Mouse (Mus musculus) neutrophil, adult 59 days (primary cell): ENCODE measurements around the gene Rabac1. TPM values are rescaled to one million over a fixed set of nuclear protein-coding genes. Genes with fewer than 3 reads are reported as not detected.

Experiments used
- total RNA-seq, 2 experiments: library from RNA; stranded (reverse); gene quantifications; 1 replicate in 1 of 2; 2 replicates in 1 of 2; pipeline ENCODE4 v1.2.4; 2023

The Rabac1 gene
- total RNA-seq = 100 to 1,000 TPM; 126 to 160 TPM

DNA sequence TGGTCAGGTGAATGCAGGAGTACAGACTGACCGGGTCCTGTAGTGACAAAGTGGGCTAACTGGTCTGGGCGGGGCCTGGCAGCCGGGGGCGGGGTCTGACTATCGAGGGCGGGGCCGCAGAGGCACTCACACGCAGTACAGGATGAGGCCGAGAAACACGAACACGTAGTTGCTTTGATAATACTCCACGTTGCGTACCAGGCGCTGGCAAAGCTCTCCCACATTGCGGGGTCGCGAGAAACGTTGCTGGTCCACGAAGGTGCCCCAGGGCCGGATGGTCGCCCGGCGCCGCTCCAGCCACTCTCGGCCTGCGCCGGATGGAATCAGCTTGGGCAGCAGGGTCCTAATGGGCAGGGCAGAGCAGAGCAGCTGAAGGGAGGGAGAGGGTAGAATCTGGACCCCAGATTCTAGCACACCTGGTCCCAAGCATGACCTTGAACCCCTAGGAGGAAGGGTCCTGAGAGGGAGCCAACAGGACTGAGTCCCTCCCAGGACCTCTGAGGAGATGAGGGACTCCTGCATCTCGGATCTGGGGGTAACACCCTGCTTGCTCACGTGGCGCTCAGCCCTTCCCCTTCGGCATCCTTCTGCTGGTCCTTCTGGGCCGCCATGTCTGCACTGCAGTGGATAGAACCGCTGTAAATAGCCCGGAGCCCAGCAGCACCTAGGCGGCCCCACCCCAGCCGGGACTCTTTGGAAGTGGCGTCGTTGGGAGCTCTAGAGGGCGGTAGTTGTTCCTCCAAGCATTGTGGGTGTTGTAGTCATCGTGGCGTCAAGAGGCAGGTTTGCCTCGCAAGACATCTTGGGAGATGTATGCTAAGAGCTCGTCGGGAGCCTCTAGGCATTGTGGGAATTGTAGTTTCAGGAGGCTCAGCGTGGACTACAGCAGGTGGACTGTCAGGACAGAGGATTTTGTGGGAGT is at the start of gene Rabac1:
Gene Rabac1 (minus strand): TSS at position 783 of the 922 bp plus-strand sequence.

DNA sequence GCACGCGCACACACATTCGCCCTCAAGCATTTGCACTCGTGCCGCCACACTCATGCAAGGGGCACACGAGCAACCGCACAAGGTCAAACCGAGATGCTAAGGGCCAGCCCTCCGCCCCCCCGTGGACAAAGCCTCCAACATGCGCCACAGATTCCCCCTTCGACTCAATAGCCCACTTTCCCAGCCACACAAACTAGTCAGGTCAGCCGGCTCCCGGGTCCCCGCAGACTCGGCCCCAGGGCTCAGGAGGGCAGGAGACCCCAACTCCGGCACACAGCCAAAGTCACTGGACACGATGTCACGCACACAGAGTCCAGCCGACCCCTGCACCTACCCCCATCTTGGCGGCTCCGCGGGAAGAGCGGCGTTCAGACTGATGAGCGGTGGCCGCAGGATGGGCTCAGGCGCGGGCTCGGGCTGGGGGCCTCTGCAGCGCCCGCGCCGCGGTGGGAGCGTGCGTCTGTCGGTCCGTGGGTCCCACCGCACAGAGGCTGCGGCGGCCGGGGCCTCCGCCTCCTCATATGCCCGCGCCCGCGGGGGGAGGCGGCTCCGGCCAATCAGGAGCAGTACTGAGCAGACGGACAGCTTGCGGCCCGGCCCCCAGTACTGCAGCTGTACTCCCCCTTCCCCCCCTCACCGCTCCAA is 33.0 kb upstream of the Rabac1 start, which contains the start of gene Atp1a3:
Gene Atp1a3 (minus strand): TSS at position 538 of the 645 bp plus-strand sequence.

DNA sequence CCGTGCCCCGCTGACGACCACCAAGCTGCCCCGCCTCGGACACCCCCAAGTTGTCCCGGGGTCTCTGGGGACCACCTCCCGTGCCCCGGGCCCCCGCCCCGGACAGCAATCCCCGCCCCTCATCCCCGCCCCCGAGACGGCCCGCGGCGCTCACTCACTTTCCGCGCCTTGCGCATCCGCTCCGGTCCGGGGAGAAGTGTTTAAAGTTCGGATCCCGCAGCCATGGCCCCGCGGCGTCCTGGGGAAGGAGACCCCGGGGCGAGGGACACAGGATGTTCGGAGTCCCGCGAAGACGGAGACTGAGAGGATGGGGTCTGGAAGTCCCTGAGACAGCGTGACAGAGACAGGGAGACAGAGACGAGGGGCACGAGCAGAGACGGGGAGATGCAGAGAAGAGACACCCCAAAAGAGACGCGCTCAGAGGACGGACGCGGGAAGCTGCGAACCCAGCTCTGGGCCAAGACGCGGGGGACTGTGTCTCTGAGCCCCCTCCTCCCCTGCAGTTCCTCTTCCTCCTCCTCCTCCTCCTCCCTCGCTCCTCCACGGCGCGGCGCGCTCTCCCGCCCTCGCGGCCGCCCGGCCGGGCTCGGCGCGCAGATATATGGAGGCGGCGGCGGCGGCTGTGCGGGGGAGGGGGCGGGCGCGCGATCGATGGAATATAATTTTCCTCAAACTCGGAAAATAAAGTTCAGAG is 28.1 kb downstream of the Rabac1 start, which contains the start of gene Gm4881:
Gene Gm4881 (minus strand): TSS at position 238 of the 694 bp plus-strand sequence.

Other genes with a start within 250 kb of the Rabac1 start
- gene Gm4763, start 245.8 kb downstream of the Rabac1 start, total RNA-seq = 1 to 10 TPM; 8.0 to 9.5 TPM
- gene Cd177, start 212.4 kb downstream of the Rabac1 start, total RNA-seq = 1,000 to 10,000 TPM; 1,138 to 1,339 TPM
- 10 to 100 TPM; 74.1 to 80.0 TPM for gene Ceacam10, start 195.5 kb downstream of the Rabac1 start, total RNA-seq
- 1 to 10 TPM; 1.0 to 1.9 TPM for gene Gm9844, start 110.5 kb downstream of the Rabac1 start, total RNA-seq
- not detected for gene Lypd4, start 102.8 kb downstream of the Rabac1 start, total RNA-seq
- not detected for gene Dmrtc2, start 102.7 kb downstream of the Rabac1 start, total RNA-seq
- gene Rps19, start 88.4 kb downstream of the Rabac1 start, total RNA-seq = 100 to 1,000 TPM; 709 to 835 TPM
- gene Cd79a, start 75.4 kb downstream of the Rabac1 start, total RNA-seq = 10 to 100 TPM in 1 of 2 experiments, 1 to 10 TPM in 1; 6.0 to 16.1 TPM
- gene Arhgef1, start 69.8 kb downstream of the Rabac1 start, total RNA-seq = 100 to 1,000 TPM; 599 to 603 TPM
- gene Gm4881, start 28.3 kb downstream of the Rabac1 start, total RNA-seq = not detected
- gene Atp1a3, start 33.2 kb upstream of the Rabac1 start, total RNA-seq = 100 to 1,000 TPM; 196 to 231 TPM
- gene Grik5, start 99.6 kb upstream of the Rabac1 start, total RNA-seq = 1 to 10 TPM; 3.5 to 3.7 TPM
- 10 to 100 TPM; 12.7 to 14.1 TPM for gene Zfp574, start 99.8 kb upstream of the Rabac1 start, total RNA-seq
- gene Pou2f2, start 207.0 kb upstream of the Rabac1 start, total RNA-seq = 10 to 100 TPM; 11.7 to 17.2 TPM
- 100 to 1,000 TPM; 131 to 137 TPM for gene Dedd2, start 247.9 kb upstream of the Rabac1 start, total RNA-seq
- gene Zfp526, start 248.7 kb upstream of the Rabac1 start, total RNA-seq = 10 to 100 TPM in 1 of 2 experiments, 1 to 10 TPM in 1; 9.5 to 11.0 TPM